Mouse (Mus musculus) gastrocnemius, postnatal 25 days (tissue): ENCODE measurements around the gene Zfp13. TPM values are rescaled to one million over a fixed set of nuclear protein-coding genes. Genes with fewer than 3 reads are reported as not detected.

ENCODE experiments used
- DNase-seq: peaks from one replicate; pipeline ENCODE4 v3.0.0; 2022
- total RNA-seq, 2 experiments: library from RNA; stranded (reverse); gene quantifications; 1 replicate in 1 of 2; 2 replicates in 1 of 2; pipeline ENCODE4 v1.2.3; 2021

Gene Zfp13
- total RNA-seq, 2 experiments from 2014 or later: 2.0 to 2.1 TPM

DNA sequence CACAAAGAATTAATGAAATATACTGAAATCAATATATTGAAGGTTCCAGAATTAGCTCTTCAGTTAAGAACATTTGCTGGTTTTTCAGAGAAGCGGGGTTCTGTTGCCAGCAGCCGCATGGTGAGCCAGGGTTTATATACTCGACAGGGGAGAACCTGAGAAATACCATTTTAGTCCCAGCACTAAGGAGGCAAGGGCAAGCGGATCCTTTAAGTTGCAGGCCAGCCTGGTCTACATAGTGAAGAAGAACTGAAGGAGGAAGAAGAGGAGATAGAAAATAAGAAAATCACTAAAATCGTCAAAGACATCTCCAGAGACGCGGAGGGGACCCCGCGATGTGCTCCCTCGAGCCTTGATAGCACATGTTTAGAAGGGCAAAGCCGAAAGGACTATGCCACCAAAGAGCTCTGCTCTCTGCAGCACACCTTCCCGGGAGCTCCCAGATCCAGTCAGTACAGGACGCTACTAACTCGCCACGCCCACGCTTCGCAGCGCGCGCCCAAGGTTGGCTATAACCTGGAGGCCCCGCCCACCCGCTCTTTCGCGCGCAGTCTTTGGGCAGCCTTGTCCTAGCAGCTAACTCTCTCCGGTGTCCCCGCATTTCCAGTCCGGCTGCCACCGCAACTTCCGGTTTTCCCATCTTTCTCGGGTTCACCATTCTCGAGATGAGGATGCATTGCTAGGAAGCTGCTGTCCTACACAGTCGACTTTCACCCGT lies 6.9 kb downstream of the Zfp13 start:
- peak; percentile 90 for DNase-seq

DNA sequence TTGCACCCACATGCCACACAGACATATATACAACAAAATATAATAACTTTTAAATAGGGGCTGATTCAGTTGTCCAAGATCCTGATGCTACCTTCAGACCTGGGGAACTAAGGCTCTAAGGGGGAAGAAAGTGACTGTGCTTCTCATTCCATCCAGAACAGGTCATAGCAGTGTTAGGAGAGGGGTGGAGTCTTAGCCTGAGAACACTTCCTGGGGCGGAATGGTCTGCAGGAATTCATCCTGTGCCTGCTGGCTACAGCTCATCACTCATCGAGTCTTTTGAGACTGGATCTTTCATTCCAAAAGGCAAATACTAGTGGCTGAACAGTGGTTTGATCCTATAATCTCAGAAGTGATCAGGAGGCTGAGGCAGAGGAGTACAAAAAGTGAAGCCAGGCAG lies 12.0 kb downstream of the Zfp13 start:
- no peak for DNase-seq

DNA sequence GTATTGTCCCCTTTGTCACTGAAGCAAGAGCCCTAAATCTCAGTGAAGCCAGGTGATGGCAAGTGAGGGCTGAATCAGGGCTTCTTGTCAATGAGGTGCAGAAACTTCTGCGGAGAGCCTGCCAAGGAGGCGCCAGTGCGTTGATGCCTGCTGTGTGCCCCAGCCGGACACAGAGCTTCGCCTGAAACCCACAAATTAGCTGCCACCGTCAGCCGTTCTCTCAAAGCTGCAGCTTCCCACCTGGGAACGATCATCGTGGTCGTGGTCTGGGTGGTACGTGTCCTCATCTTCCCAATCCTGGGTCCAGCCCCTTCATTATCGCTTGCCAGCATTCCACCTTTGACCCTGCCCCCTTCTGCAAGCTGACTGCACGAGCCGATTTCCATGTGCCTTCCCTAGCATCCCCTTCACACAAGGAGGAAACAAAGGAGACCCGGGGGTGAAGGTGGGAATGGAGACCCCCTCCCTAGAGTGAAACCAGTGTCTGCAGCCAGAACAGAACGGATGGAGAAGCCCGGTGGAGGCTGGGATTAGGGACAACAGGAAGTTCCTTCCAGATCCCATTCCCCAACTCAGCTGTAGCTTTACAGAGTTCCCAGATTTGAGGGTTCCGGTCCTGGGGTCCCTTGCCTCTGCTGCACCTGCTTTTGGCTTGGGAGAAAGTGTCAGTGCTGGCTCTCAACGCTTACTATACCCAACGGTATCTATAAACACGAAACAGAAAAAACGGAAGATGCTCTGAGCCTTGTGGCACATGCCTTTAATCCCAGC lies 13.4 kb downstream of the Zfp13 start:
- DNase-seq: no peak

DNA sequence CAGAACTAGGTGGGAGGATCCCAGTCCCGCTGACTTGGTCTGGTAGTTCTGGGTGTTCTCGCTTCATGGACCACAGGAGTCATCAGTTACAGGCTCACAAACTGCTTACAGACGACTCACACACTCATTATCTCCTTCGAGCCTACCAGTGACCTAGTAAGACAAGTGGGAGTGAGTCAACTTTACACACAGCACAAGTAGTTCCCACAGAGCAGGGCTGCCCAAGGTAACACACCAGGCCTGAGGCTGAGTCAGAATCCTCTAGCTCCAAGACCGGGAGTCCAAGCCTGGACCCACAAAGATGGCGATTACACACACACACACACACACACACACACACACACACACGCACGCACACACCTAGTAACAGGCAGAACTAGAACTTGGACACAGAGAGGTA lies 14.5 kb downstream of the Zfp13 start:
- DNase-seq: no peak

DNA sequence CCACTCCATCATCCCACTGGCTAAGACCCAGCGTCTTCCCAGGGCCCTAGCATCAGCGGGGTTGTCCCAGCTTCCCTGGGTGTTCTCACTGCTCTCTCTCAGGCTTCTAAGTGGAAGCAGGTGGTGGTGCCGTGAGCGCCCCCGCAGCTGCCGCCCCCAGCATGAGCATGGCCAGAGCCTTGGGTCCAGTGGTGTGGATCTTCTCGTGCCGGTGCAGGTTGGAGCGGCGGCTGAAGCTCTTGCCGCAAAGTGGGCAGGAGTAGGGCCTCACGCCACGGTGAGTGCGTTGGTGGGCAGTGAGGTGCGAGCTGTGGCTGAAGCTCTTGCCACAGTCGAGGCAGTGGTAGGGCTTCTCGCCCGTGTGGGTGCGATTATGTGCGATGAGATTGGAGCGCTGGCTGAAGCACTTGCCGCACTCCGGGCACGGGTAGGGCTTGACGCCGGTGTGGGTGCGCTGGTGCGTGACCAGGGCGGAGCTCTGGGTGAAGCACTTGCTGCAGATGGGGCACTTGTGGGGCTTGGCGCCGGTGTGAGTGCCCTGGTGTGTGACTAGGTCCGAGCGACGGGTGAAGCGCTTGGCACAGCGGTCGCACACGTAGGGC lies 23.2 kb downstream of the Zfp13 start:
- DNase-seq: no peak

DNA sequence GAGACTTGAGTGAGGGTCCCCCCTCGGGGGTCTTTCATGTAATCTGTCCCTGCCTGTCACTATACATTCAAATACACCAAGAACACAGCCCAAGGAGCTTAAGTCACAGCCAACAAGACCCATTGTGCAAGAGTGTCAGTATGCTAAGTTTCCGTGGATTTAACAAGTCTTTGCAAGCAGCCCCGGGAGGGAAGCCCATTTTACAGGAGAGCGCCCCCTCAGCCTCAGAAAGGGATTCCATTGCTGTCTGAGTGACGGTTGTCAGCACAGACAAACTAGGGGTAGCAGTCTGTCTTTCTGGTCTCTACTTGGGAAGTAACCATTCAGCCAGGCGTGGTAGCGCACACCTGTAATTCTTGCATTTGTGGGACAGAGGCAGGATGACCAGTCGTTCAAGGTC lies 25.2 kb downstream of the Zfp13 start:
- DNase-seq: no peak

DNA sequence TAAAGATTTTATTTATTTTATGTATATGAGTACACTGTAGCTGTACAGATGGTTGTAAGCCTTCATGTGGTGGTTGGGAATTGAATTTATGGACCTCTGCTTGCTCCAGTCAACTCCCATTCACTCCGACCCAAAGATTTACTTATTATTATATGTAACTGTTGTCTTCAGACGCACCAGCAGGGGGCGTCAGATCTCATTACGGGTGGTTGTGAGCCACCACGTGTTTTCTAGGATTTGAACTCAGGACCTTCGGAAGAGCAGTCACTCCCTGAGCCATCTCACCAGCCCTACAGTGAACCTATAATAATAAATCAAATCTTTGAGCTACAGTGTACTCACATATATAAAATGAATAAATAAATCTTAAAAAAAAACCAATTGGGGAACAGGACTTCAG lies 27.2 kb downstream of the Zfp13 start:
- DNase-seq: no peak

DNA sequence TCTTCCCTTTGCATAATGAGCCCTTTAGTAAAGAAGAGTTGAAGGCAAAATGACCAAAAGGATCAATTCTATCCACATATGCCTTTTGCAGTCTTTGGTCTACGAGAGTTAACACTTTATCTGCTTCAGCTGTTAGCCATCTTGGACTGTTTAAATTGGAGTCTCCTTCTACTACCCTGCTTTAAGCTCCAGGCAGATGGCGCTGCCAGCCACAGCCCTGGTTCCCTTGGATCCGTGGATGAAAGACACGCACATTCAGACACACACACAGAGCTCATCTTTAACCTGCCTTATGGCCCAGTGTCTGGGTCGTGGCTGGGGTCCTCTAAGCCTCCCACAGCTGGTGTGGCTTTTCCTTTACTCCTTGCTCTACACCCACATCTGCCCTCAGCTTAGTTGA lies 28.2 kb downstream of the Zfp13 start:
- DNase-seq: no peak

DNA sequence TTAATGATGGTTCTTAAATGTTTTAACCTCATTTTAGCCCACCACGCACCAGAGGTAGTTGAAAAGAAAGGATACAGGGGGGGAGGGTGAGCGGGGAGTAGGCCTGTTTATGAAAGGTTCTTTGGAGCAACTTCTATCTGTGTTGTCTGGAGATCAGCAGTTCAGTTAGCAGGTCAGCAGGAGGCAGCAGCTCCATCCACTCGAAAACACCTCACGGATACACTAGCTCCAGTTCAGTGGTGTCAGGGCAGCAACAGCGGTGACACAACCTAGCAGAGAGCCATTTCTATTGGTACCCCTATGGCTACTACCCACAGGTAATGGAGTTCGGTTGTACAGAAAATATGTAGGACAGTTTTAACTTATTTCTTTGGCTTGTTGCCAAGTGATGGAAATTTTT lies 29.3 kb downstream of the Zfp13 start:
- no peak for DNase-seq

DNA sequence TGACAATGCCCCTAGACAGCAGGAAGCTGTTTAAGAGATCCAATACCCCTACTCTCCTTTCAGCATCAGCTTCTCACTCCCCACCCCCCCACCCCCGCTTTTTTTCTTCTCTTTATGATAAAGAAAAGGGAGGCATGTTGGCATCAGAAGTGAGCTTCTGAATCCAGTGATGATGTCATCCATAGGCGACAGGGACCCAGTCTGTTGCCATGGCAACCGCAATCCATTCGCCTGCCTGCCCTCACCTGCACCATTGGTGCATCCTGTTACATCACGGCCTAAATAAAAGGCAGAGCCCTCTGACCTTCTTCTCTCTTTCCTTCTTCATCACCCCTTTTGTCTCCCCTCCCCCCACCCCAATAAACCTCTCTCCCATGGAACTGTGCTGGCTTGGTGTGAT lies 30.9 kb downstream of the Zfp13 start:
- no peak for DNase-seq

DNA sequence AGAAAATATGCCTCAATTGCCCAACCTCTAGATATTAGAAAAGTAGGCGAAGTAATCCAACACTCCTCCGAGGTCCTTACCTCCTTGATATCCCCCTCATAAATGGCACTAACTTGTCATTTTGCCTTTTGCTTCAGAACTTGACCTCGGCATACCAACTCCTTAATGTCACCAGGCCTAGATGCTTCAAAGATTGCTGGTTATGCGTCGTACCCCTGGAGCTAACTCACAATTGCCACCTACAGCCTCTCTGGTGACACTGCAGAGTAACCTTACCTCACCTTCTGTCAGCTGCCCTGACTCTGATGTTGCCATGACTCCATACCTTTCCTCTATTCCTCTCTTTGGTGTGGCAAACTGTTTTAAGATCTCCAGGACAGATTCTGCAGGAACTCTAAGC lies 32.5 kb downstream of the Zfp13 start:
- DNase-seq: no peak

DNA sequence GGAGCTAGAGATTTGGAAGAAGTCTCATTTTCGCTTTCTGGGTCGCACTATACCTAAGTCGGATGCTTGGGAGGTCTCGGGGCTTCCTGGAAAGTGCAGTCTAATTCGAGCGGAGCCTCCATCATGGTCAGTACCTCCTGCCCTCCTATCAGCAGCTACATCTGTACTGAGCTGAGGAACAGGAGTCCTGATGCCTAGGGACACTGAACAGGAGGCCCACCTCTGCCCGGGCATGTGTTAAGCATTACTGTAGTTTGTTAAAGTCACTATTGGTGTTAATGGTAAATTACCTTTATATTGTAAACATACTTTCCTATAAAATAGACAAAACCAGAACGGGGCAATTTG lies 34.9 kb downstream of the Zfp13 start:
- DNase-seq: no peak

DNA sequence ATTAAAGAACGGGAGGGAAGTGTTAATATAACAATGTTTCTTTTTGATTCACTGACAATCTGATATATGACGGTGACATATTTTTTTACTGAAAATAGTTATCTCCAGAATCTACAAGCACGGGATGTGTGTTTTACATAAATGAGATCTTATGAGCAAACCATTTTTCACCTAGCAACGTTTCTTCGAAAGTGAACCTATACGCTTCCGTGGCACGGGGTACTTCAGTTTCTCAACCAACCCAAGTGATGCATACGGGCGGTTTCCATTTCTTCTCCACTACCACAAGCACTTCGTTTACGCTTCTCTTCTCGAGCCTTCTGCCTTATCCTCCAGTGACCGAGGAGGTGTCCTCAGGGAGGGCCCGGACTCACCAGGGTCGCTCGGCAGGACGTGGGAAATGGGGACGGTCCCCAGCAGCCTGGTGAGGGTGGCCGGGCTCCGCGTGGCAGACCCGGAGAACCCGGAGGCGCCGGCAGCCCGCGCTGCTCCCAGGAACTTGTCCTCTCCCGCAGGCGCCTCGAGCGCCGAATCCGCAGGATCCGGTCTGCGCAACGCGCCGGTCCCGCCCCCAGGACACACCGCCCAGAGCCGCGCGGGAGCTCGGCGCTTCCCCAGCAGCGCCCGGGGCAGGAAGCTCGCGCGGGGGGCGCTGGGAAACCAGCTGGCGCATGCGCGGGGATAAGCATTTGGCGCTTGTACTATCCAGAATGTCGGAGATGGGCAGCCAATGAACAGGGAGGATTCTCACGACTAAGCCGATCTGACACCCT lies 35.5 kb downstream of the Zfp13 start, which contains the start of gene Zfp213:
Gene Zfp213 (minus strand): TSS at position 644 of the 773 bp plus-strand sequence.
- DNase-seq: peak; percentile 95

DNA sequence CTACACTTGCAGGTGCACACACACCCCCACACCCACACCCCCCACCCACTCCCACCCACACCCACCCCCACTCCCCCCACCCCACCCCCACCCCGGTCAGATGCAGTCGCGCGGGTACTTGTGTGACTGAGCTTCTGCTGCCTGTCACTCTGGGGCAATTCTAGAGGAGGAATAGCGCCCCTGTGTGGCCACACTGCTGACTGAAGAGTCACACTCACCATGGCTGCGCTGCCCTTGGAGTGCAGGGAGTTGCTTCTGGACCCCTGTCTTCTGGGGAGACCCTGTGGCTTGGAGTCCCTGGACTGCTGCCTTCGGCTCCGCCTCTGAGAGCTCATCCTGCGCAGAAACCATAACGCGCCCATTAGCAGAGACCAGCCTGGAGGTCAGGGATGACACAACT lies 39.5 kb downstream of the Zfp13 start:
- DNase-seq: no peak

DNA sequence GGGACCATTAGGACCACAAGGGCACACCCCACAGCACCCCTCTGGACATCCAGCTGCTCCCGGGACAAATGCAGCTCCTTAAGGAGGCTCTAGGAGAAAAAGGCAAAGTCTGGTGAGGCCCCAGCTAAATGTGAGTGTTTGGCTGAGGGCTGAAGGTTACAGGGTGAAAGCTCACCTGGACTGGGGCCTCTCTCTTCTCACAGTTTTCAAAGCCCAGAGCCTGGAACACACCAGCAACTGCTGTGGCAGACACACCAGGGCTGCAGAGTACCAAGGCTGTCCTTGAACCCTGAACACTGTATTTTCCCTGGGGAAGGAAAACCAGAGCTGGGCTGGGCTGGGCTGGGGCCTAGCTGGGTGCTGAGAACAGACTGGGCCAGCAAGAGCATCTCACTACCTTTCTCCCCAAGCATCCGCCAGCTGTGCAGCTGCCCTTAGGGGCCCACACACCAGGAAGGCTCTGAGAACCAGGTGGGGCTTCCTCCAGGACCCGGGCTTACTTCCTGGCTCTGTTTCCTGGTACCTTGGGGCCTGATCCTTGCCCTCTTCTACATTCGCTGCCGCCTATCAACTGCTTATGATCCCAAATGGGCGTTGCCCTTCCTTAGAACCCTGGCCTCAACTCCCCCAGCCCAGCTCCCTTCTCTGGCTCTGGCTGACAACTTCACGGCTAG lies 43.9 kb downstream of the Zfp13 start:
- DNase-seq: no peak

DNA sequence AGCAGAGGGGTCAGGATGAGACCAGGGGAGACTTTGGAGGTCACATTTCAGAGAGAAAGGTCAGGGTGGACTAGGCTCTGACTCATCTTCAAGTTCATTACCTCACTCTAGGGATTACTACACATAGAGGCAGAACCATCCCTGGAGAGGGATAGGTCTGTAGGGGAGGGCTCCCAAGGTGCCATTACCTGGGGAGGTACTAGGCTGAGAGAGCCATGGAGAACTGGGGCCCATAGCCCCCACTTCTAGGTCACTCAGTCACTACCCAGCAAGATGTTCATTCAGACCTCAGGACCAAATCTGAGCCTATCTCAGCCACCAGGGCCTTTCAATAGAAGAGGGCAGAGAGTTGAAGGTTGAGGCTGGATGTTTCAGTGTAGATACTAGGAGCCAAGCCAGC lies 45.0 kb downstream of the Zfp13 start:
- DNase-seq: no peak

DNA sequence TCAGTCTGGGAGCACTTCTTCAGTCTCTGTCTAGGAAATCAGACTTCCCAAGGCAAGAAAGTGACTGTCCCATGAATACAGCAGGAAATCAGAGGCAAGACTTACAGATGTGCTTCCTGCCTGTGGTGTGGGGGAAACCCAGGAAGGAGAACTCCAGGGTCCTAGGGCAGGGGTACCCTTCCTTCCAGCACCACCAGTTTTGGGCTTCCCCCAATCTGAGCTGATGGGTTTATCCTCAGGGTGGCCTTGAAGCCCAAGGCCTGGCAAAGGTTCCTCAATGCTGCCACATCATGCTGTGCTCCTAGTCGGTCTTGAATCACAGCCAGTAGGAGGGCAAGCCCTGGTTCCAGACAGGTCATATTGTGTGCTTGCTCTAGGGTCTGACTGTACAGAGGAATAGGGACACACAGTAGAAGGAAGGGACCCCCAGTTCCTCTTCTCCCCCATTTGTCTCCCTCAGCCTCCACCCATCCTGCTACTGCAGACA lies 45.6 kb downstream of the Zfp13 start:
- DNase-seq: no peak

DNA sequence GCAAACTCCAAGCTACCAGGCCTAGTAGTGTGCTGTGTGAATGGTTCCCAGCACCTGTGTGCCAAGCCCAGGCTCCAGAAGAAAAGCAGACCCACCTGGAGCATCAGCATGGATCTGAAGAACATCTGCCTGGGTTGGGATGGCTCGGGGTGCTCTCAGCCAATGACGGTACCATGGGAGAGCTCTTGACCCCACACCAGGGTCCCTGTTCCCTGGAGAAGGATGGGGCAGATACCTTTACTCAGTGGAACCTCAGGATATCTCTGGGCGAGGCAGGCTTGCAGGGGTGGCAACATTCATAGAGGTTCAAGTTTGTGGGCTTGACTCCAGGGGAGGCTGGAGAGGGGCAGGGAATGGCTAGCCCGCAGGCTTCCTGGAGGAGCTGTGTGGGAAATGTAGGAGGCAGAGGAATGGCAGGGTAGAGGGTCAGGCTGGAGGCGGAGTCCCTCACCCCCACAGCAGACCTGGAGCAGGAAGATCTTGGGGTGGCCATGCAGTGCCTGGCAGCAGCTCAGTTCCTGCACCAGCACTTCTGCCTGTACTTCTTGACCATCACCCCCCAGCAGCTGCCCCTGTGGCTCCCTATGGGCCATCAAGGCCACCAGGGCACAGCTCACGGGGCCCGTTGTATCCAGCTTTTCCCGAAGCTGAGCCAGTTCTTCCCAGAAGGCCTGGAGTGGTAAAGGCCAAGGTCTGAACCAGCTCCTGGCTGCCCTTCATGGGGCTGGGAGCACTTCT lies 46.2 kb downstream of the Zfp13 start:
- DNase-seq: no peak

DNA sequence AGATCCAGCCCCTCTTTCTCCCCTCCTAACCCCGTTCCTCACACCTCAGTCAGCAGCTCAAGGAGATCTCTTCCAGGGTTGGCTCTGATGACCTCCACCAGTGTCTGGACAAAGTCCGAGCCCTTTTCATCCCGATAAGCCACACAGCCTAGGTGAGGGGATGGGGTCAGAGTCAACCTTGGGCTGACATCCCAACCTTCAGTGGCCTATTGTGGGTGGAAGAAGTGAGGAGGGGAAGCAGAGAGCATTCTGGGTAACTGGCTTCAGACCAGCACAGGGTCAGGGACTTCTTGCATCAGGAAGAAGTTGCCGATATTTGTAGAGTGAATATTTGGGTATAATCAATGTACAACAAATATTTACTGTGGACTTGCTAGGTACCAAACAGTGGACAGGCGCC lies 47.3 kb downstream of the Zfp13 start:
- no peak for DNase-seq

DNA sequence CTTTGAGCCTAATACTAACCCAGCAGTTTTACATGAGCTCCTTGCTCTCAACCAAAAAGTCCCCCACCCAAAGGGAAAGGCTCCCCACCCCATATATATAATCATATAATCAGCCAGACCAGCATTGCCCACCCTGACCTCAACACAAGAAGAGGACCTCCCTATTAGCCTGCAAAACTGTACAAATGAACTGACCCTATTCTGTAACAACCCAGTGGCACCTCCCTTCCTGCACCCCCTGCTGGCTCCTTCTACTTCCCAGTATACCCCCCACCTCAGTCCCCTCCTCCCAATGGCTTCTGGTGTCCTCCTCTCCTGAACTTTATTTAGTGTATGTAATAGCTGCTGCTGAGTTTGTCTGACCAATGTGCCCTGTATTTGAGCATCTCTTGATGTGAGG lies 47.9 kb downstream of the Zfp13 start:
- DNase-seq: no peak

DNA sequence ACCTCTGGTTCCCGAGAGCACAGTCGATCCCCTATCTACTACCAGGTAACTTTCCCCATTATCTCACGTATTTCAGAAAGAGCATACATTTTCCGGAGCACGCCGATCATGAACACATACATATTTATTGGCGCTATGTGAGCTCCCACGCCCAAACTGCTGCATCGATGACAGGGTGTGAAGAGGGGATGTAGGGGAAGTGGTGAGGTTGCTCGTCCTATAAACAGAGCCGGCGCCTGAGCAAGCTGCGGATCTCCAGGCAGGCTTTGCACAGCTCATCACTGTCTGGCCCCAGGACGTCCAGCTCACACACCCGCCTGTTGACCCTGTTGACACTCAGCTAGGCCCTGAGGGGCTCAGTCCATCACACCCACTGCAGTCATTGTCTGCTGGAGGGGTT lies 48.4 kb downstream of the Zfp13 start:
- DNase-seq: no peak
